Mouse (Mus musculus) monocyte, adult 2 months (primary cell): ENCODE measurements at regions not wholly inside any gene's neighbourhood (a gene's known extent, or its start where the extent isn't known, plus 50 kb on each side); places are given as distances from the start of the nearest gene placed in this dataset.

Source experiments
- DNase-seq, 2 experiments: peaks; one replicate each; pipeline ENCODE4 v3.0.0; 2022; ENCODE audit warnings: low spot score in 2 of 2, low read depth in 1 of 2

DNA sequence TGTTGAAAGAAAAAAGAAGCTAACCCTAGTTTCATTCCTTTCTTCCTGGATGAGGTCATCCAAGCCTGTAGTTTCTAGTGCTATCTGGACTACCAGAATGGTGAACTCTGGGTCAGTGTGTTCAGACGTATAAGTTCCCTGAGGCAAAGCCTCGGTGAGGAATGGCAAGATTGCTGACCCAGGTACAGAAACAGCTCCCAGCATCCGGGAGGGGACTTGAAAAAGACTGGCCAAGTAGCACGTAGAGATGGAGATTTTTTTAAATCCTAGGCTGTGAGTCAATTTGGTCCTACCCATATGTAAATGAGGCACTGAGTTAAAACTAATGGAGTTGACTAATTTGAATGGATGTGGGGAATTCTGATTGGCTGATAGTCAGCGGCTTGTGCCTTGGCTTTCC, 55.0 kb upstream of the Gm11084 start:
- no peak for DNase-seq

DNA sequence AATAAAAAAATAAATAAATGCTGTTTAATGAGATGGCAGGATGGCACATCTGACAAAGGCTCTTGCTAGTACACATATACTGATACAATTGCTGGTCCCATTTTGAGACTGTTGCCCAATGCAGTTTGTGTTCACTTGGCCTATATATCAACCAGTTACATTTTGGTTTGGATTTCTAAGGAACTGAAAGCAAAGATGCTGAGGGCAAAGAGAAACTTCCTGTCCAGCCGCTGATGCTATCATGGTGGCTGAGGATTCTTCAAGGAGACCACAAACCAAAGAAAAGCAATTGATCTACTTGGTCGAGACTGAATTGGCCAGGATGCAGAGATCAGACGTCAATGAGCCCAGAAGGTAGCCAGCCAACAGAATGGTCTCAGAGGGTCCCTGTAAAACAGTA, 53.5 kb upstream of the Gm11084 start:
- peak in 1 of 2 experiments; percentile 17 for DNase-seq

DNA sequence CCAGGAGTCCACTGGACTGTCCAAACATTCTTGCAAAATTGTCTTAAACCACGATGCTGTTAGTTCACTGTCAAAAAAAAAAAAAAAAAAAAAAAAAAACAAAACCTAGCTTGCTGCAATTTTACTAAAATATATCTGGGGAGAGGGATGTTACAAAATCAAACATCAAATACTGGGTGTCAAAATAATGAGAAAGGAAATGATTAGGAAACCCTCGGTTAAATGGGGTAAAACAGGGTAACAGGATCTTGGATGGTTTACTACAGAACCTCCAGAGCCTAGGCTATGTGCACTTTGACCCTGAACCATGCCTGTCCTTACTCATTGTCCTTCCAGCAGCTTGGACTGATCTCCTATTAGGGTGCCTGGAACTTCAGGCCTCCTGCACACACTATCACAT, 52.8 kb upstream of the Gm11084 start:
- no peak for DNase-seq

DNA sequence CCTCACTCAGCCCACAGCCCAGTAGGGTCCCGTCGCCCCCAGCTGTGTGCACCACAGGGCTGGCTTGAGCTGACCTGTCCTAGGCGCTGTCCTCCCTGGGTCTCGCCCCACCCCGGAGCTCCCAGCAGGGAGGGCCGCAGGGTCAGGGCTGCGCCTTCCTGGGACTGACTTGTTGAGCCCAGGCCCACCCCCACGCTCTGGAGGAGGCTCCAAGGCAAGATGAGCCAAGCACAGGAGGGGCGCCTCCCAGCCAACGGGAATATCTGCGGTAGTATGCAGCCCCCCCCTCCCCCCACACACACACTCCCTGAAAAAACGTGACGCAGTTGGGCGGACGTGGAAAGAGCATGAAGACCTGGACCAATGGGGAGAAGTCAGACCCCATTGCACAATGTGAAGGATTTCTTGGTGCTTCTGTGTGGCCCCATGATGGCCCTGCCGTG, 51.8 kb upstream of the Gm11084 start:
- DNase-seq = peak in 1 of 2 experiments; percentile 51

DNA sequence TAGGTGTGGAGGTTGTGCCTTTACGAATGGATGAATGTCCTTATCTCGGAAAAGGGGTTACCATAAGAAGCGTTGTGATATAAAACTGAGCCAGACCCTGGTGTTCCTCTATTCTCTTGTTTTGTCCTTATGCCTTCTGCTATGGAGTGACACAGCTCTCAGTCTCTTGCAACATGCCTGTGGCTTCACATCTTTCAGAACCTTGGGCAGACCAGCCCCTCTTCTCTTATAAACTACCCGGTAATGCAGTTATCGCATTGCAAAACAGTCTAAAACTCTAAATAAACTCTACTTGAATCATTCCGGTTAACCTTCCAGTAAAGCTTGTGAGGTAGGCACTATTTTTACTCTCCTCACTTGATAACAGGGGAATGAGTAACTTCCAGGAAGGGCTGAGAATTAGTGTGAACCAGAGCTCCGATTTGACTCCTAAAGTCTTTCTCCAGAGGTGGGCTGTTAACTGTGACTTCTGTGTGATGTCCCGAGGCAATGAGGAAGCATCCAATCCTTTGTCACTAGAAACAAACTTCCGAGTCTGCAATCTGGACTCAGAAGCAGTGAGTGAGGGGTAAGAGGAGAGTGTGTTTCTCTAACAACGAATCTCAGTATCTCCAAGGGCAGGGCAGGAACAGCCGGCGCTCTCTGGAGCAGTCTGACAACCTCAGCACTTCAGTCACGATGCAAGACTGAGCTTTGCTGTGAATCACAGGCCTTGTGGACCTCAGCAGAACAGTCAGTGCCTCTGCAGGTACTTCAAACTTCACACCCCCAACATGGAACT, 50.9 kb upstream of the Gm11084 start:
- no peak for DNase-seq
